Mouse (Mus musculus) common myeloid progenitor, adult 5-6 weeks (primary cell): Measurements from ENCODE around the gene 1110065P20Rik. TPM values are rescaled to one million over a fixed set of nuclear protein-coding genes. Genes with fewer than 3 reads are reported as not detected.
A peak's percentile ranks its signal among the peaks of the same experiment; 100 is the strongest.

ENCODE experiments used
- ATAC-seq: replicated peaks from 2 replicates; pipeline ENCODE4 v1.8.0; 2016; ENCODE audit warnings: low read depth, mild to moderate bottlenecking, moderate TSS enrichment, inconsistent platforms; ENCODE audit not compliant: poor library complexity, severe bottlenecking
- total RNA-seq: library from RNA; stranded (forward); fragments of 200-1000, 187-1606 nt; gene quantifications from 2 replicates; pipeline ENCODE4 v1.2.3, GENCODE M21; 2017

1110065P20Rik gene
- 2.9 and 7.0 TPM in 2 replicates for total RNA-seq

GRCm38 (mm10) chr4:124850933-124851658 lies at the start of gene 1110065P20Rik:
Gene 1110065P20Rik, minus strand, starts transcription at chr4:124851196.
- ATAC-seq, result peak; percentile 58

- ATAC-seq, result no peak
These were observed 48.9 kb upstream of the 1110065P20Rik start for GRCm38 (mm10) chr4:124899906-124900305.

GRCm38 (mm10) chr4:124898428-124898827 lies 47.4 kb upstream of the 1110065P20Rik start:
- ATAC-seq, result no peak

- no peak; the same call in 1 of the 2 replicates for ATAC-seq
These were observed 43.8 kb upstream of the 1110065P20Rik start for GRCm38 (mm10) chr4:124894508-124895428.

- no peak for ATAC-seq
These were observed 42.8 kb upstream of the 1110065P20Rik start for GRCm38 (mm10) chr4:124893769-124894168.

- ATAC-seq, result no peak
These were observed 39.8 kb upstream of the 1110065P20Rik start for GRCm38 (mm10) chr4:124890831-124891230.

- ATAC-seq, result no peak
These were observed 38.9 kb upstream of the 1110065P20Rik start for GRCm38 (mm10) chr4:124889935-124890334.

- ATAC-seq, result no peak
These were observed 37.7 kb upstream of the 1110065P20Rik start for GRCm38 (mm10) chr4:124888702-124889101.

GRCm38 (mm10) chr4:124882151-124882729 lies 31.2 kb upstream of the 1110065P20Rik start:
- ATAC-seq, result peak; percentile 62; the same call in 1 of the 2 replicates

GRCm38 (mm10) chr4:124881341-124881908 lies 30.4 kb upstream of the 1110065P20Rik start:
- 0 out of 2 replicates have a peak, but pooled peaks have one; percentile 26 for ATAC-seq

GRCm38 (mm10) chr4:124880599-124880998 lies 29.6 kb upstream of the 1110065P20Rik start, which contains the start of gene Epha10:
Gene Epha10, plus strand, starts transcription at chr4:124880899.
- no peak for ATAC-seq

GRCm38 (mm10) chr4:124872719-124873118 lies 21.7 kb upstream of the 1110065P20Rik start:
- no peak for ATAC-seq

- ATAC-seq, result peak; percentile 23
These were observed 10.5 kb upstream of the 1110065P20Rik start, which contains the start of gene Maneal for GRCm38 (mm10) chr4:124861283-124862188. Gene Maneal, minus strand, starts transcription at chr4:124862171.

- ATAC-seq, result peak; percentile 76
These were observed 9.4 kb upstream of the 1110065P20Rik start for GRCm38 (mm10) chr4:124860446-124860845.

GRCm38 (mm10) chr4:124858370-124858769 lies 7.4 kb upstream of the 1110065P20Rik start:
- no peak for ATAC-seq

GRCm38 (mm10) chr4:124856294-124856693 lies 5.3 kb upstream of the 1110065P20Rik start:
- ATAC-seq, result no peak

GRCm38 (mm10) chr4:124850261-124850913 lies 609 bp downstream of the 1110065P20Rik start, which contains the start of gene Yrdc:
Gene Yrdc, plus strand, starts transcription at chr4:124850679.
- peak; percentile 76 for ATAC-seq

GRCm38 (mm10) chr4:124849631-124850260 lies 1.2 kb downstream of the 1110065P20Rik start:
- ATAC-seq, result no peak
